Mouse (Mus musculus) MEL (cell line): Measurements from ENCODE around the gene Tpt1. TPM values are rescaled to one million over a fixed set of nuclear protein-coding genes. Genes with fewer than 3 reads are reported as not detected.

ENCODE experiments used
- DNase-seq: peaks from one replicate; pipeline ENCODE4 v3.0.0; 2011; ENCODE audit warnings: low read depth, low spot score
- H3K27ac ChIP-seq: 2 replicates; pipeline ENCODE4 v1.5.1; 2012; ENCODE audit warnings: low read depth, mild to moderate bottlenecking, control low read depth, low read length, moderate library complexity; ENCODE audit not compliant: control insufficient read depth
- H3K27me3 ChIP-seq, 2 experiments: fragments of 150-350 bp in 1 of 2; sonication (generic) in 1 of 2; 2 replicates each; pipeline ENCODE4 v1.6.1; 2012; ENCODE audit warnings: low read length in 2 of 2, mild to moderate bottlenecking in 2 of 2, improper control_type of control experiment in 1 of 2, moderate library complexity in 1 of 2; ENCODE audit not compliant: insufficient read depth in 2 of 2, control insufficient read depth in 1 of 2
- H3K36me3 ChIP-seq, 2 experiments: 2 replicates each; pipeline ENCODE4 v1.6.1; 2012 to 2014; ENCODE audit warnings: low read length in 2 of 2, improper control_type of control experiment in 1 of 2, inconsistent platforms in 1 of 2, mild to moderate bottlenecking in 1 of 2; ENCODE audit not compliant: insufficient read depth in 2 of 2, control insufficient read depth in 1 of 2
- H3K4me1 ChIP-seq, 2 experiments: fragments of 150-350 bp in 1 of 2; sonication (generic) in 1 of 2; 2 replicates each; pipeline ENCODE4 v1.6.1; 2012; ENCODE audit warnings: low read length in 2 of 2, improper control_type of control experiment in 1 of 2, mild to moderate bottlenecking in 1 of 2; ENCODE audit not compliant: insufficient read depth in 2 of 2, control insufficient read depth in 1 of 2
- H3K4me3 ChIP-seq, 2 experiments: fragments of 150-350 bp in 1 of 2; sonication (generic) in 1 of 2; 2 replicates each; pipeline ENCODE4 v1.5.1; 2012; ENCODE audit warnings: low read depth in 2 of 2, low read length in 2 of 2, mild to moderate bottlenecking in 2 of 2, moderate library complexity in 2 of 2, control low read depth in 1 of 2, improper control_type of control experiment in 1 of 2; ENCODE audit not compliant: control insufficient read depth in 1 of 2, insufficient read depth in 1 of 2
- H3K79me2 ChIP-seq: 2 replicates; pipeline ENCODE4 v1.6.1; 2012; ENCODE audit warnings: mild to moderate bottlenecking, low read length, moderate library complexity; ENCODE audit not compliant: control insufficient read depth, poor library complexity, insufficient read depth
- H3K9ac ChIP-seq: 2 replicates; pipeline ENCODE4 v1.6.1; 2012; ENCODE audit warnings: low read depth, mild to moderate bottlenecking, control low read depth, low read length, moderate library complexity; ENCODE audit not compliant: control insufficient read depth, poor library complexity, severe bottlenecking
- H3K9me3 ChIP-seq: fragments of 150-350 bp; sonication (generic); replicated peaks from 2 replicates; pipeline ENCODE4 v1.6.1; 2012; ENCODE audit warnings: mild to moderate bottlenecking, low read length, improper control_type of control experiment, moderate library complexity; ENCODE audit not compliant: insufficient read depth
- BHLHE40 ChIP-seq: IDR thresholded peaks from 2 replicates; pipeline ENCODE4 v1.6.1; 2012; ENCODE audit warnings: low read depth, mild to moderate bottlenecking, inconsistent platforms, low read length, improper control_type of control experiment, borderline replicate concordance
- CHD2 ChIP-seq: IDR thresholded peaks from 2 replicates; pipeline ENCODE4 v1.6.1; 2011; ENCODE audit warnings: low read length, improper control_type of control experiment
- CTCF ChIP-seq, 3 experiments: IDR thresholded peaks in 2 of 3; conservative IDR thresholded peaks in 1 of 3; 2 replicates each; pipeline ENCODE4 v1.5.1; 2011 to 2012; ENCODE audit warnings: low read length in 3 of 3, low read depth in 2 of 3, mild to moderate bottlenecking in 2 of 3, improper control_type of control experiment in 1 of 3, inconsistent platforms in 1 of 3, mixed read lengths in 1 of 3, moderate library complexity in 1 of 3; ENCODE audit not compliant: control insufficient read depth in 1 of 3, insufficient read depth in 1 of 3, poor library complexity in 1 of 3, severe bottlenecking in 1 of 3
- ELF1 ChIP-seq: IDR thresholded peaks from 2 replicates; pipeline ENCODE4 v1.6.1; 2014; ENCODE audit warnings: low read depth, mild to moderate bottlenecking, inconsistent platforms, low read length, improper control_type of control experiment, moderate library complexity
- EP300 ChIP-seq, 2 experiments: IDR thresholded peaks; 2 replicates each; pipeline ENCODE4 v1.6.1; 2011; ENCODE audit warnings: improper control_type of control experiment in 2 of 2, low read length in 2 of 2, low read depth in 1 of 2, mild to moderate bottlenecking in 1 of 2
- GABPA ChIP-seq: IDR thresholded peaks from 2 replicates; pipeline ENCODE4 v1.6.1; 2012; ENCODE audit warnings: low read depth, mild to moderate bottlenecking, inconsistent platforms, low read length, improper control_type of control experiment, moderate library complexity
- KAT2A ChIP-seq: conservative IDR thresholded peaks from 2 replicates; pipeline ENCODE4 v1.6.1; 2012; ENCODE audit warnings: low read depth, low read length, improper control_type of control experiment, inconsistent platforms
- MAZ ChIP-seq: IDR thresholded peaks from 2 replicates; pipeline ENCODE4 v1.6.1; 2012; ENCODE audit warnings: low read depth, mild to moderate bottlenecking, inconsistent platforms, low read length, improper control_type of control experiment
- MYC ChIP-seq: IDR thresholded peaks from 2 replicates; pipeline ENCODE4 v1.6.1; 2011; ENCODE audit warnings: low read depth, mild to moderate bottlenecking, low read length, improper control_type of control experiment, moderate library complexity
- POLR2A ChIP-seq, 2 experiments: IDR thresholded peaks; 2 replicates each; pipeline ENCODE4 v1.6.1; 2011 to 2012; ENCODE audit warnings: low read length in 2 of 2, mild to moderate bottlenecking in 2 of 2, control low read depth in 1 of 2, improper control_type of control experiment in 1 of 2, low read depth in 1 of 2, moderate library complexity in 1 of 2; ENCODE audit not compliant: control insufficient read depth in 1 of 2, insufficient read depth in 1 of 2, poor library complexity in 1 of 2
- POLR2AphosphoS2 ChIP-seq: IDR thresholded peaks from 2 replicates; pipeline ENCODE4 v1.6.1; 2011; ENCODE audit warnings: low read length, improper control_type of control experiment
- POLR2AphosphoS5 ChIP-seq: IDR thresholded peaks from 2 replicates; pipeline ENCODE4 v1.6.1; 2012; ENCODE audit warnings: low read depth, borderline replicate concordance, mild to moderate bottlenecking, inconsistent platforms, low read length, moderate library complexity, mixed read lengths
- RAD21 ChIP-seq: IDR thresholded peaks from 2 replicates; pipeline ENCODE4 v1.6.1; 2011; ENCODE audit warnings: mild to moderate bottlenecking, low read depth, low read length, improper control_type of control experiment
- RCOR1 ChIP-seq: IDR thresholded peaks from 2 replicates; pipeline ENCODE4 v1.6.1; 2012; ENCODE audit warnings: low read depth, mild to moderate bottlenecking, inconsistent platforms, low read length, improper control_type of control experiment
- SMC3 ChIP-seq: IDR thresholded peaks from 2 replicates; pipeline ENCODE4 v1.6.1; 2011; ENCODE audit warnings: low read depth, low read length, improper control_type of control experiment
- TCF12 ChIP-seq: IDR thresholded peaks from 2 replicates; pipeline ENCODE4 v1.6.1; 2014; ENCODE audit warnings: low read depth, mild to moderate bottlenecking, inconsistent platforms, low read length, improper control_type of control experiment, moderate library complexity
- UBTF ChIP-seq: IDR thresholded peaks from 2 replicates; pipeline ENCODE4 v1.6.1; 2012; ENCODE audit warnings: low read depth, mild to moderate bottlenecking, inconsistent platforms, low read length, improper control_type of control experiment, moderate library complexity, borderline replicate concordance; ENCODE audit not compliant: insufficient read depth
- USF1 ChIP-seq: IDR thresholded peaks from 2 replicates; pipeline ENCODE4 v1.6.1; 2014; ENCODE audit warnings: low read depth, mild to moderate bottlenecking, inconsistent platforms, low read length, improper control_type of control experiment, moderate library complexity
- USF2 ChIP-seq, 2 experiments: IDR thresholded peaks; 2 replicates each; pipeline ENCODE4 v1.6.1; 2011 to 2012; ENCODE audit warnings: improper control_type of control experiment in 2 of 2, low read length in 2 of 2, borderline replicate concordance in 1 of 2, inconsistent platforms in 1 of 2, low read depth in 1 of 2, mild to moderate bottlenecking in 1 of 2; ENCODE audit not compliant: insufficient read depth in 1 of 2
- ZKSCAN1 ChIP-seq: IDR thresholded peaks from 2 replicates; pipeline ENCODE4 v1.6.1; 2012; ENCODE audit warnings: low read depth, mild to moderate bottlenecking, inconsistent platforms, low read length, improper control_type of control experiment, moderate library complexity
- ZMIZ1 ChIP-seq: IDR thresholded peaks from 2 replicates; pipeline ENCODE4 v1.6.1; 2012; ENCODE audit warnings: low read depth, mild to moderate bottlenecking, inconsistent platforms, low read length, improper control_type of control experiment, moderate library complexity
- ZNF384 ChIP-seq: IDR thresholded peaks from 2 replicates; pipeline ENCODE4 v1.6.1; 2012; ENCODE audit warnings: low read depth, mild to moderate bottlenecking, inconsistent platforms, low read length, improper control_type of control experiment
- polyA plus RNA-seq, 2 experiments: library from polyadenylated mRNA; stranded (reverse) in 1 of 2; unstranded in 1 of 2; fragments of >175 nt in 1 of 2; fragments of >200 nt in 1 of 2; gene quantifications; 2 replicates each; pipeline versions ENCODE4 v1.2.1 to v1.2.4; 2012; ENCODE audit warnings: low replicate concordance in 2 of 2, low read depth in 1 of 2; ENCODE audit not compliant: insufficient read length in 2 of 2, insufficient read depth in 1 of 2, missing spikeins in 1 of 2
- total RNA-seq: library from RNA; depleted of rRNA; stranded (reverse); fragments of 300-350 nt; gene quantifications from 2 replicates; pipeline ENCODE4 v1.2.3, GENCODE M21; 2012

Tpt1 gene
- total and polyA plus RNA-seq, 3 experiments = 652 to 1,342 (median 817) TPM

GRCm38 (mm10) chr14:75849236-75849635, 4.3 kb downstream of the Tpt1 start:
- no peak overlapping the region for H3K27ac ChIP-seq
- H3K36me3 ChIP-seq = peaks cover 12 to 16% of the 10 kb centered on the region in 2 experiments

DNA sequence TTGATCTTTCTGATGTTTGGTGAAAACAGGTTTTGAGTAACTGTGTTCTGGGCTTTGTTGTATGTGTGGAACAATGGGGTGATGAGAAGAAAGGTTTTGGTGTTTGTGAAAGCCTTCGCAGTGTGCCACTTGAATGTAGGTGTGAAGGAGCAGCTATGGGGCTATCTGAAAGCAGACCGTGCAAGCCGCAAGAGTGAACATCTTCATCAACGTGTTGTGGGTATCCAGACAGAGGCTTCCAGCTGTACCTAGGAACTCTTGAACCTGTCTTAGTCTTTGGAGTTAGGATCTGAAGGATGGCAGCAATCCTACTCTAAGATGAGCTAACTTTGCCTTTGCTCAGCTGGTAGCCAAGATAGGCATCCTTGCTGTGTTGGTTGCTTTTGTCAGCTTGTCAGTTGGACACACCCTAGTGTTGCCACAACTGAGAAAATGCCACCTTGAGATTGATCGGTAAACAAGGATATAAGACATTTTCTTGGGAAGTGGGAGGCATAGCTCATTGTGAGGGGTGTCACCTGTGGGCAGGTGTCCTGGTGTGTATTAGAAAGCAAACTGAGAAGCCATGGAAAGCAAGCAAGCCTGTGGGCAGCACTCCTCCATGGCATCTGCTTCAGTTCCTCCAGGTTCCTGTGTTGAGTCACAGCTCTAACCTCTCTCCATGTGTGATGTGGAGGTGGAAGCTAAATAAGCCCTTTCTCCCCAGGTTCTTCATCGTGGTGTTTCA, 5.1 kb downstream of the Tpt1 start:
- Histone ChIP-seq H3K27me3 (no peaks in the 10 kb centered on the region), H3K4me3 (no peak overlapping the region), H3K36me3 (peaks cover 12 to 16% of the 10 kb centered on the region in 2 experiments), H3K79me2 (peaks cover 18% of the 10 kb centered on the region), H3K4me1 (peaks cover 0 to 8% of the 10 kb centered on the region in 2 experiments; a peak in 1 of 4 replicates), H3K9ac (no peak overlapping the region), H3K9me3 (no peaks in the 10 kb centered on the region), H3K27ac (no peak overlapping the region)
- peak; percentile 43 for DNase-seq
- TF ChIP-seq POLR2A (IDR thresholded peaks at IDR 0.05; ENCODE audit: control insufficient read depth in 1 of 2, insufficient read depth in 1 of 2, low read depth in 1 of 2, low read length in 2 of 2, poor library complexity in 1 of 2) = no peak; a peak in 1 of 4 replicates
- no peak for TF ChIP-seq GABPA
- no peak for TF ChIP-seq CHD2
- TF ChIP-seq POLR2AphosphoS5 = no peak
- TF ChIP-seq MYC = no peak
- TF ChIP-seq MAZ = no peak
- TF ChIP-seq BHLHE40 = no peak

More at GRCm38 (mm10) chr14:75849236-75849635, 4.3 kb downstream of the Tpt1 start:
- no peaks in the 10 kb centered on the region for H3K9me3 ChIP-seq
- TF ChIP-seq POLR2A (IDR thresholded peaks at IDR 0.05; ENCODE audit: control insufficient read depth in 1 of 2, insufficient read depth in 1 of 2, low read depth in 1 of 2, low read length in 2 of 2, poor library complexity in 1 of 2) = peak in 1 of 2 experiments; percentile 45; a peak in 2 of 4 replicates
- TF ChIP-seq ZNF384 = peak; percentile 47; the same call in 1 of the 2 replicates
- no peak for TF ChIP-seq TCF12
- 0 out of 2 replicates have a peak, but pooled peaks have one; percentile 3 for TF ChIP-seq SMC3
- TF ChIP-seq POLR2AphosphoS2 = peak; percentile 36; the same call in 1 of the 2 replicates
- no peak for TF ChIP-seq ZMIZ1
- no peak for TF ChIP-seq MAZ
- TF ChIP-seq, all 39 proteins: peak for 4
- H3K27me3 ChIP-seq = no peaks in the 10 kb centered on the region
- H3K79me2 ChIP-seq = peaks cover 20% of the 10 kb centered on the region
- peak; percentile 39 for DNase-seq
- no peak overlapping the region for H3K4me3 ChIP-seq
- no peak overlapping the region for H3K9ac ChIP-seq
- peaks cover 0 to 8% of the 10 kb centered on the region in 2 experiments; a peak in 1 of 4 replicates for H3K4me1 ChIP-seq

GRCm38 (mm10) chr14:75850819-75851218, 5.9 kb downstream of the Tpt1 start:
- Histone ChIP-seq H3K79me2 (peaks cover 11% of the 10 kb centered on the region), H3K27me3 (no peaks in the 10 kb centered on the region), H3K9ac (no peak overlapping the region), H3K4me1 (peaks cover 0 to 8% of the 10 kb centered on the region in 2 experiments; a peak in 1 of 4 replicates), H3K36me3 (peaks cover 12 to 16% of the 10 kb centered on the region in 2 experiments), H3K4me3 (no peak overlapping the region), H3K9me3 (no peaks in the 10 kb centered on the region), H3K27ac (no peak overlapping the region)
- no peak for DNase-seq
- TF ChIP-seq KAT2A (no peak), CHD2 (no peak), ZKSCAN1 (no peak), RCOR1 (no peak), ELF1 (no peak), MAZ (no peak), USF2 (IDR thresholded peaks at IDR 0.05; ENCODE audit: borderline replicate concordance in 1 of 2, insufficient read depth in 1 of 2, low read depth in 1 of 2, low read length in 2 of 2) (no peak), POLR2A (IDR thresholded peaks at IDR 0.05; ENCODE audit: control insufficient read depth in 1 of 2, insufficient read depth in 1 of 2, low read depth in 1 of 2, low read length in 2 of 2, poor library complexity in 1 of 2) (no peak), CTCF (IDR thresholded peaks at IDR 0.05 in 2 of 3, conservative IDR thresholded peaks at IDR 0.05 in 1 of 3; ENCODE audit: control insufficient read depth in 1 of 3, insufficient read depth in 1 of 3, low read depth in 2 of 3, low read length in 3 of 3, poor library complexity in 1 of 3, severe bottlenecking in 1 of 3) (no peak), EP300 (IDR thresholded peaks at IDR 0.05; ENCODE audit: low read depth in 1 of 2, low read length in 2 of 2) (no peak), GABPA (no peak), USF1 (no peak), POLR2AphosphoS5 (no peak), UBTF (no peak), RAD21 (no peak)
